Mouse (Mus musculus) neural tube, embryonic 12.5 days (tissue): ENCODE measurements around the gene Mfrp. TPM values are rescaled to one million over a fixed set of nuclear protein-coding genes. Genes with fewer than 3 reads are reported as not detected.

Experiments
- ATAC-seq: fragments of 200-750 bp; cut with Nextera tagmentation; 2 replicates; pipeline ENCODE4 v1.8.0; 2017; ENCODE audit warnings: low read depth, mild to moderate bottlenecking, moderate TSS enrichment, moderate library complexity; ENCODE audit not compliant: low FRiP score
- H3K27ac ChIP-seq: fragments of 300-500 bp; sonication (generic); 2 replicates; pipeline ENCODE4 v1.5.1; 2016
- H3K27me3 ChIP-seq: fragments of 300-500 bp; sonication (generic); replicated peaks from 2 replicates; pipeline ENCODE4 v1.6.1; 2016; ENCODE audit warnings: mild to moderate bottlenecking
- H3K36me3 ChIP-seq: fragments of 300-500 bp; sonication (generic); 2 replicates; pipeline ENCODE4 v1.6.1; 2016; ENCODE audit warnings: mild to moderate bottlenecking
- H3K4me1 ChIP-seq: fragments of 300-500 bp; sonication (generic); 2 replicates; pipeline ENCODE4 v1.6.1; 2016
- H3K4me2 ChIP-seq: fragments of 300-500 bp; sonication (generic); replicated peaks from 2 replicates; pipeline ENCODE4 v1.6.1; 2016; ENCODE audit warnings: mild to moderate bottlenecking
- H3K4me3 ChIP-seq: fragments of 300-500 bp; sonication (generic); 2 replicates; pipeline ENCODE4 v1.5.1; 2016
- H3K9ac ChIP-seq: fragments of 300-500 bp; sonication (generic); 2 replicates; pipeline ENCODE4 v1.6.1; 2016; ENCODE audit warnings: mild to moderate bottlenecking
- H3K9me3 ChIP-seq: fragments of 300-500 bp; sonication (generic); 2 replicates; pipeline ENCODE4 v1.6.1; 2016; ENCODE audit warnings: mild to moderate bottlenecking
- WGBS: fragments of 180-500 bp; shearing (Covaris S2); methylation state at CpG from one replicate; pipeline ENCODE4 v1.1.7; 2016; 5-methylcytosine and 5-hydroxymethylcytosine counted together
- polyA plus RNA-seq: library from polyadenylated mRNA; unstranded; fragments of >200 nt; fragmentation: Nextera tagmentation; extraction: Ambion mirVana; gene quantifications from 2 replicates; pipeline ENCODE4 v1.2.1, GENCODE M21; 2016

Mfrp gene
- polyA plus RNA-seq, 1 experiment from 2014 or later, result 0.18 TPM

GRCm38 (mm10) chr9:44093612-44094503, 7.7 kb upstream of the Mfrp start:
- peak; percentile 56; the same call in 1 of the 2 replicates for ATAC-seq
- Histone ChIP-seq H3K9ac (no peak overlapping the region), H3K4me1 (peaks cover 5% of the 10 kb centered on the region; the same call in 1 of the 2 replicates), H3K9me3 (no peaks in the 10 kb centered on the region), H3K27me3 (no peaks in the 10 kb centered on the region), H3K4me2 (peak overlapping the region; percentile 47), H3K27ac (no peak overlapping the region), H3K4me3 (no peak overlapping the region), H3K36me3 (peaks cover 9% of the 10 kb centered on the region; the same call in 1 of the 2 replicates)
- WGBS, result 32% methylated on average over 24 of the region's 24 CpGs

- ATAC-seq, result no peak
- WGBS, result 95% methylated on average over 3 of the region's 3 CpGs
- H3K36me3 ChIP-seq, result peaks cover 9% of the 10 kb centered on the region; the same call in 1 of the 2 replicates
Measured at GRCm38 (mm10) chr9:44094737-44095136, 6.8 kb upstream of the Mfrp start.

GRCm38 (mm10) chr9:44095781-44096180, 5.7 kb upstream of the Mfrp start:
- ATAC-seq, result no peak
- H3K9me3 ChIP-seq, result no peaks in the 10 kb centered on the region
- H3K9ac ChIP-seq, result no peak overlapping the region
- WGBS, result 91% methylated on average over 9 of the region's 9 CpGs
- H3K4me1 ChIP-seq, result peaks cover 5% of the 10 kb centered on the region; the same call in 1 of the 2 replicates
- H3K4me3 ChIP-seq, result no peak overlapping the region
- H3K27me3 ChIP-seq, result no peaks in the 10 kb centered on the region
- H3K36me3 ChIP-seq, result peaks cover 9% of the 10 kb centered on the region; the same call in 1 of the 2 replicates
- H3K27ac ChIP-seq, result no peak overlapping the region
- no peak overlapping the region for H3K4me2 ChIP-seq

More at GRCm38 (mm10) chr9:44094737-44095136, 6.8 kb upstream of the Mfrp start:
- H3K4me1 ChIP-seq, result peaks cover 5% of the 10 kb centered on the region; the same call in 1 of the 2 replicates
- no peak overlapping the region for H3K9ac ChIP-seq
- H3K27me3 ChIP-seq, result no peaks in the 10 kb centered on the region
- no peak overlapping the region for H3K4me3 ChIP-seq
- H3K27ac ChIP-seq, result no peak overlapping the region
- H3K9me3 ChIP-seq, result no peaks in the 10 kb centered on the region
- H3K4me2 ChIP-seq, result no peak overlapping the region

- ATAC-seq, result peak; percentile 56; the same call in 1 of the 2 replicates
- no peak overlapping the region for H3K4me3 ChIP-seq
- H3K27ac ChIP-seq, result no peak overlapping the region
- no peaks in the 10 kb centered on the region for H3K9me3 ChIP-seq
- no peak overlapping the region for H3K4me2 ChIP-seq
- H3K9ac ChIP-seq, result no peak overlapping the region
- 22% methylated on average over 9 of the region's 9 CpGs for WGBS
- peaks cover 5% of the 10 kb centered on the region; the same call in 1 of the 2 replicates for H3K4me1 ChIP-seq
- peaks cover 3% of the 10 kb centered on the region; the same call in 1 of the 2 replicates for H3K36me3 ChIP-seq
- no peaks in the 10 kb centered on the region for H3K27me3 ChIP-seq
Measured at GRCm38 (mm10) chr9:44096536-44096935, 5.0 kb upstream of the Mfrp start.

GRCm38 (mm10) chr9:44104881-44105280, 3.4 kb downstream of the Mfrp start:
- Histone ChIP-seq H3K4me3 (no peak overlapping the region), H3K36me3 (peaks cover 13% of the 10 kb centered on the region; the same call in 1 of the 2 replicates), H3K4me1 (peaks cover 33% of the 10 kb centered on the region), H3K27ac (no peak overlapping the region), H3K27me3 (no peaks in the 10 kb centered on the region), H3K4me2 (no peak overlapping the region), H3K9me3 (no peaks in the 10 kb centered on the region), H3K9ac (no peak overlapping the region)
- 92% methylated on average over 7 of the region's 7 CpGs for whole genome bisulfite sequencing
- no peak for ATAC-seq

GRCm38 (mm10) chr9:44105781-44106180, 4.3 kb downstream of the Mfrp start:
- no peak overlapping the region for H3K4me2 ChIP-seq
- H3K9ac ChIP-seq, result no peak overlapping the region
- ATAC-seq, result no peak
- no peak overlapping the region for H3K27ac ChIP-seq
- H3K9me3 ChIP-seq, result no peaks in the 10 kb centered on the region
- no peaks in the 10 kb centered on the region for H3K27me3 ChIP-seq
- 91% methylated on average over 10 of the region's 10 CpGs for WGBS
- H3K4me1 ChIP-seq, result peaks cover 41% of the 10 kb centered on the region
- peaks cover 18% of the 10 kb centered on the region for H3K36me3 ChIP-seq
- no peak overlapping the region for H3K4me3 ChIP-seq

GRCm38 (mm10) chr9:44106182-44106581, 4.7 kb downstream of the Mfrp start:
- H3K27me3 ChIP-seq, result no peaks in the 10 kb centered on the region
- no peak overlapping the region for H3K4me2 ChIP-seq
- no peaks in the 10 kb centered on the region for H3K9me3 ChIP-seq
- peaks cover 41% of the 10 kb centered on the region for H3K4me1 ChIP-seq
- no peak overlapping the region for H3K4me3 ChIP-seq
- 96% methylated on average over 7 of the region's 7 CpGs for WGBS
- H3K9ac ChIP-seq, result no peak overlapping the region
- no peak overlapping the region for H3K27ac ChIP-seq
- no peak for ATAC-seq
- peaks cover 18% of the 10 kb centered on the region for H3K36me3 ChIP-seq

GRCm38 (mm10) chr9:44106596-44106995, 5.1 kb downstream of the Mfrp start:
- H3K27me3 ChIP-seq, result no peaks in the 10 kb centered on the region
- no peak overlapping the region for H3K4me3 ChIP-seq
- no peak overlapping the region for H3K9ac ChIP-seq
- H3K27ac ChIP-seq, result no peak overlapping the region
- H3K4me1 ChIP-seq, result peaks cover 42% of the 10 kb centered on the region
- H3K9me3 ChIP-seq, result no peaks in the 10 kb centered on the region
- WGBS, result 90% methylated on average over 4 of the region's 4 CpGs
- H3K4me2 ChIP-seq, result peak overlapping the region; percentile 44
- no peak for ATAC-seq
- peaks cover 18% of the 10 kb centered on the region for H3K36me3 ChIP-seq

GRCm38 (mm10) chr9:44107110-44107509, 5.6 kb downstream of the Mfrp start, which contains the start of gene C1qtnf5:
C1qtnf5 (plus strand) TSS chr9:44107245.
- no peak within 1 kb of the TSS for H3K27ac ChIP-seq
- H3K27me3 ChIP-seq, result no peaks in the 10 kb centered on the region
- H3K4me2 ChIP-seq, result peak within 1 kb of the TSS; percentile 44
- WGBS, result 41% methylated on average over 8 of the region's 8 CpGs
- no peaks in the 10 kb centered on the region for H3K9me3 ChIP-seq
- H3K4me3 ChIP-seq, result no peak within 1 kb of the TSS
- H3K36me3 ChIP-seq, result peaks cover 18% of the 10 kb centered on the region
- 0 out of 2 replicates have a peak within 1 kb of the TSS, but pooled peaks have one; percentile 26 for H3K9ac ChIP-seq
- no peak for ATAC-seq
- H3K4me1 ChIP-seq, result peaks cover 46% of the 10 kb centered on the region

GRCm38 (mm10) chr9:44107557-44108179, 6.1 kb downstream of the Mfrp start:
- Histone ChIP-seq H3K9me3 (no peaks in the 10 kb centered on the region), H3K27ac (no peak overlapping the region), H3K36me3 (peaks cover 18% of the 10 kb centered on the region), H3K9ac (0 out of 2 replicates have a peak overlapping the region, but pooled peaks have one; percentile 26), H3K4me2 (peak overlapping the region; percentile 44), H3K27me3 (no peaks in the 10 kb centered on the region), H3K4me1 (peaks cover 46% of the 10 kb centered on the region), H3K4me3 (no peak overlapping the region)
- 39% methylated on average over 25 of the region's 25 CpGs for WGBS
- ATAC-seq, result no peak

GRCm38 (mm10) chr9:44108269-44109055, 6.9 kb downstream of the Mfrp start:
- ATAC-seq, result no peak
- Histone ChIP-seq H3K4me3 (no peak overlapping the region), H3K4me2 (peak overlapping the region; percentile 44), H3K27me3 (no peaks in the 10 kb centered on the region), H3K9ac (no peak overlapping the region), H3K4me1 (peaks cover 46% of the 10 kb centered on the region), H3K9me3 (no peaks in the 10 kb centered on the region), H3K36me3 (peaks cover 18% of the 10 kb centered on the region), H3K27ac (no peak overlapping the region)
- 81% methylated on average over 31 of the region's 31 CpGs for WGBS
